Mouse (Mus musculus) myocyte (in vitro differentiated cells): ENCODE measurements around the gene Wdr90. TPM values are rescaled to one million over a fixed set of nuclear protein-coding genes. Genes with fewer than 3 reads are reported as not detected.

Source experiments
- H3K27me3 ChIP-seq: one replicate; pipeline ENCODE4 v1.6.1; 2011; ENCODE audit not compliant: control insufficient read depth, insufficient read depth, insufficient read length
- H3K36me3 ChIP-seq: one replicate; pipeline ENCODE4 v1.6.1; 2011; ENCODE audit not compliant: control insufficient read depth, insufficient read depth
- H3K4me2 ChIP-seq: one replicate; pipeline ENCODE4 v1.6.1; 2011; ENCODE audit warnings: low read depth, control low read depth
- H3K4me3 ChIP-seq: one replicate; pipeline ENCODE4 v1.5.1; 2011; ENCODE audit warnings: mild to moderate bottlenecking, control low read depth, moderate library complexity
- H3K79me2 ChIP-seq: one replicate; pipeline ENCODE4 v1.6.1; 2011; ENCODE audit not compliant: control insufficient read depth, insufficient read depth
- H3ac ChIP-seq: one replicate; pipeline ENCODE4 v1.6.1; 2011; ENCODE audit not compliant: control insufficient read depth, insufficient read length
- CEBPB ChIP-seq: IDR thresholded peaks from 2 replicates; pipeline ENCODE4 v1.6.1; 2011; ENCODE audit warnings: mild to moderate bottlenecking, moderate library complexity; ENCODE audit not compliant: poor library complexity, insufficient read depth, severe bottlenecking
- E2F4 ChIP-seq: IDR thresholded peaks from one replicate; pipeline ENCODE4 v1.6.1; 2011; ENCODE audit warnings: mild to moderate bottlenecking, control low read depth, moderate library complexity; ENCODE audit not compliant: insufficient read depth
- MAX ChIP-seq: IDR thresholded peaks from one replicate; pipeline ENCODE4 v1.6.1; 2011; ENCODE audit warnings: low read depth, mild to moderate bottlenecking, control low read depth
- MYOD1 ChIP-seq, 3 experiments: IDR thresholded peaks; one replicate each; pipeline ENCODE4 v1.6.1; 2011; ENCODE audit warnings: control low read depth in 2 of 3, low read depth in 2 of 3, mild to moderate bottlenecking in 2 of 3, moderate library complexity in 1 of 3; ENCODE audit not compliant: insufficient read length in 2 of 3, control insufficient read depth in 1 of 3
- MYOG ChIP-seq, 3 experiments: IDR thresholded peaks; one replicate each; pipeline ENCODE4 v1.6.1; 2011; ENCODE audit warnings: control low read depth in 2 of 3, low read depth in 2 of 3, mild to moderate bottlenecking in 2 of 3; ENCODE audit not compliant: insufficient read length in 2 of 3, control insufficient read depth in 1 of 3, insufficient read depth in 1 of 3
- POLR2A ChIP-seq: IDR thresholded peaks from one replicate; pipeline ENCODE4 v1.6.1; 2011; ENCODE audit warnings: low read depth, mild to moderate bottlenecking, control low read depth, moderate library complexity; ENCODE audit not compliant: insufficient read length
- POLR2AphosphoS2 ChIP-seq: IDR thresholded peaks from one replicate; pipeline ENCODE4 v1.6.1; 2011; ENCODE audit warnings: low read depth, control low read depth; ENCODE audit not compliant: insufficient read length
- REST ChIP-seq: IDR thresholded peaks from one replicate; pipeline ENCODE4 v1.6.1; 2011; ENCODE audit warnings: mild to moderate bottlenecking, control low read depth, moderate library complexity; ENCODE audit not compliant: insufficient read depth, insufficient read length
- SRF ChIP-seq: IDR thresholded peaks from one replicate; pipeline ENCODE4 v1.6.1; 2011; ENCODE audit warnings: low read depth; ENCODE audit not compliant: control insufficient read depth, insufficient read length
- TCF12 ChIP-seq: IDR thresholded peaks from one replicate; pipeline ENCODE4 v1.6.1; 2011; ENCODE audit warnings: mild to moderate bottlenecking, control low read depth; ENCODE audit not compliant: poor library complexity, insufficient read depth, severe bottlenecking
- TCF3 ChIP-seq: IDR thresholded peaks from one replicate; pipeline ENCODE4 v1.6.1; 2011; ENCODE audit warnings: low read depth, control low read depth; ENCODE audit not compliant: insufficient read length
- USF1 ChIP-seq: IDR thresholded peaks from one replicate; pipeline ENCODE4 v1.6.1; 2011; ENCODE audit warnings: low read depth, mild to moderate bottlenecking, control low read depth, moderate library complexity
- polyA plus RNA-seq: library from polyadenylated mRNA; unstranded; fragments of >200 nt; fragmentation: generic; extraction: Trizol; gene quantifications from one replicate; pipeline ENCODE4 v1.2.1, GENCODE M21; 2012; ENCODE audit warnings: missing spikeins

The Wdr90 gene
- polyA plus RNA-seq, 1 experiment, result 7.4 TPM

DNA sequence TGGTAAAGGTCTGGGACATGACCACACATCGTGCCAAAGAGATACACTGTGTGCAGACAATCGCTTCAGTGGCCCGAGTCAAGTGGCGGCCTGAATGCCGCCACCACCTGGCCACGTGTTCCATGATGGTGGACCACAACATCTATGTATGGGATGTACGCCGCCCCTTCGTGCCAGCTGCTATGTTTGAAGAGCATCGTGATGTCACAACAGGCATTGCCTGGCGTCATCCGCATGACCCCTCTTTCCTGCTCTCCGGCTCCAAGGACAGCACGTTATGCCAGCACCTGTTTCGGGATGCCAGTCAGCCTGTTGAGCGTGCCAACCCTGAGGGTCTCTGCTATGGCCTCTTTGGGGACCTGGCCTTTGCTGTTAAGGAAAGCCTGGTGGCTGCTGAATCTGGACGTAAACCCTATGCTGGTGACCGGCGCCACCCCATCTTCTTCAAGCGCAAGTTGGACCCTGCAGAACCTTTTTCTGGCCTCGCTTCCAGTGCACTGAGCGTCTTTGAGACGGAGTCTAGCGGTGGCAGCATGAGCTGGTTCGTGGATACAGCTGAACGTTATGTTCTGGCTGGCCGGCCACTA is 35.2 kb downstream of the Wdr90 start:
- Histone ChIP-seq H3K36me3 (no peaks in the 10 kb centered on the region), H3K27me3 (no peaks in the 10 kb centered on the region), H3K79me2 (peaks cover 10% of the 10 kb centered on the region), H3ac (no peak overlapping the region), H3K4me2 (no peak overlapping the region), H3K4me3 (no peak overlapping the region)
- no peak for TF ChIP-seq MYOG (IDR thresholded peaks at IDR 0.05; ENCODE audit: control insufficient read depth in 1 of 3, insufficient read depth in 1 of 3, insufficient read length in 2 of 3, low read depth in 2 of 3)
- TF ChIP-seq E2F4, result no peak
- TF ChIP-seq POLR2A, result no peak
- no peak for TF ChIP-seq POLR2AphosphoS2
- TF ChIP-seq REST, result no peak
- no peak for TF ChIP-seq MYOD1 (IDR thresholded peaks at IDR 0.05; ENCODE audit: control insufficient read depth in 1 of 3, insufficient read length in 2 of 3, low read depth in 2 of 3)

DNA sequence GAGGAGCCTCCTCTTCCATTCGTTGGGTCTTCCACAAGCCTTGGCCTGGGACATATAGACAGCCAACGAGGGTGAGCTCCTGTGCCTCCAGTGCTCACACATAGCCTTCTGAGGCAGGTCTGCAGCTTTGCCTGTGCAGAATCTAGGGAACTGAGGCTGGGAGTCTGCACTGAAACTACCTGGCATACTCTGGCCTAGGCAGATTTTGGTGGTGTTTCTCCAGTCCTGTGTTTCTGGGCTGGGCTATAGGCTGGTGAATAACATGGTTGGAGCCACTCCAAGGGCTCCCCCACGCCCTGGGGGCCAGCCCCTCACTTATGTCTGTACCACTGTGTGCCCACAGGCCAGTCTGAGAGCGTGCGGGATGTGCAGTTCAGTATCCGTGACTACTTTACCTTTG is 36.0 kb downstream of the Wdr90 start:
- Histone ChIP-seq H3K27me3 (no peaks in the 10 kb centered on the region), H3K4me3 (no peak overlapping the region), H3K36me3 (no peaks in the 10 kb centered on the region), H3K79me2 (peaks cover 6% of the 10 kb centered on the region), H3ac (no peak overlapping the region), H3K4me2 (no peak overlapping the region)
- TF ChIP-seq MYOG (IDR thresholded peaks at IDR 0.05; ENCODE audit: control insufficient read depth in 1 of 3, insufficient read depth in 1 of 3, insufficient read length in 2 of 3, low read depth in 2 of 3), result no peak
- TF ChIP-seq SRF, result no peak
- no peak for TF ChIP-seq TCF3
- TF ChIP-seq MAX, result no peak
- no peak for TF ChIP-seq POLR2A
- TF ChIP-seq E2F4, result no peak
- TF ChIP-seq TCF12, result no peak
- TF ChIP-seq MYOD1 (IDR thresholded peaks at IDR 0.05; ENCODE audit: control insufficient read depth in 1 of 3, insufficient read length in 2 of 3, low read depth in 2 of 3), result no peak
- no peak for TF ChIP-seq USF1

DNA sequence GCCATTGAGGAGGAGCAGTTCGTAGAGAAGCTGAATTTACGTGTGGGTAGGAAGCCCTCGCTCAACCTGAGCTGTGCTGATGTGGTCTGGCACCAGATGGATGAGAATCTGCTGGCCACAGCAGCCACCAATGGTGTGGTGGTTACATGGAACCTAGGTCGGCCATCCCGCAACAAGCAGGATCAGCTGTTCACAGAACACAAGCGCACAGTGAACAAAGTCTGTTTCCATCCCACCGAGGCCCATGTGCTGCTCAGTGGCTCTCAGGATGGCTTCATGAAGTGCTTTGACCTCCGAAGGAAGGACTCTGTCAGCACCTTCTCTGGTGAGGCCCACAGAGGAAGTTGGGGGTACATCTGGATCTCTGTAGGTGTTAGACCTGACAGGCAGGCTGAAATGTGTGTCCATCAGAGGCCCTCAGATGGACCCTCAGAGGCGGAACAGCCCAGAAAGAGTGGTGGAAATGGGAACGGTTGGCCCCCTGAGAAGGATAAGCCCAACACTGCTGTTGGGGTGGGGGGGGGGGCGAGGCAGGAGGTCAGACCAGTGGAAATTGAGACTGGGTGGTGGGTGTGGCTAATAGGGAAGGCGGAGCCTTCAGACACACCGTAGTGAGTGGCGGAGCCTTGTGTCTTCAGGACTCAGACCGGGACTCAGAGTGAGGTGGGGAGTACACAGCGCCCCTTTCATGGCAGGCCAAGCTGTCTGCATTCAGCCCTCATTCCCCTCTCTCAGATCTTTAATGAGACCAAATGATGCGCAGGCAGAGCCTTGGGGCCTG is 36.7 kb downstream of the Wdr90 start:
- Histone ChIP-seq H3K4me2 (peak overlapping the region; percentile 88), H3K27me3 (no peaks in the 10 kb centered on the region), H3ac (no peak overlapping the region), H3K36me3 (no peaks in the 10 kb centered on the region), H3K4me3 (peak overlapping the region; percentile 32), H3K79me2 (peaks cover 5% of the 10 kb centered on the region)
- TF ChIP-seq MYOG (IDR thresholded peaks at IDR 0.05; ENCODE audit: control insufficient read depth in 1 of 3, insufficient read depth in 1 of 3, insufficient read length in 2 of 3, low read depth in 2 of 3) (no peak), TCF3 (no peak), POLR2A (no peak), SRF (no peak), E2F4 (no peak), USF1 (no peak), TCF12 (no peak), MAX (no peak), CEBPB (no peak), MYOD1 (IDR thresholded peaks at IDR 0.05; ENCODE audit: control insufficient read depth in 1 of 3, insufficient read length in 2 of 3, low read depth in 2 of 3) (no peak), POLR2AphosphoS2 (no peak), REST (no peak)

GRCm38 (mm10) chr17:25823452-25823851 is 37.8 kb downstream of the Wdr90 start, which contains the start of gene Wdr24:
Wdr24 (plus strand) TSS chr17:25823627.
- Histone ChIP-seq H3K4me3 (peak within 1 kb of the TSS; percentile 32), H3K36me3 (no peaks in the 10 kb centered on the region), H3K27me3 (no peaks in the 10 kb centered on the region), H3K4me2 (peak within 1 kb of the TSS; percentile 88), H3K79me2 (no peaks in the 10 kb centered on the region), H3ac (no peak within 1 kb of the TSS)
- TF ChIP-seq POLR2AphosphoS2, result peak; percentile 57
- TF ChIP-seq POLR2A, result peak; percentile 62
- TF ChIP-seq SRF, result peak; percentile 52
- TF ChIP-seq REST, result no peak
- peak; percentile 60 for TF ChIP-seq MAX
- TF ChIP-seq E2F4, result no peak
